Mouse (Mus musculus) heart, postnatal 0 days (tissue): Measurements from ENCODE around the gene Tanc1.

Experiments
- CTCF ChIP-seq: IDR thresholded peaks from 2 replicates; pipeline ENCODE4 v1.5.1; 2016; ENCODE audit warnings: antibody characterized with exemption, control low read depth, low read depth
- EP300 ChIP-seq: IDR thresholded peaks from 2 replicates; pipeline ENCODE4 v1.6.1; 2016; ENCODE audit warnings: antibody characterized with exemption, low read depth

DNA sequence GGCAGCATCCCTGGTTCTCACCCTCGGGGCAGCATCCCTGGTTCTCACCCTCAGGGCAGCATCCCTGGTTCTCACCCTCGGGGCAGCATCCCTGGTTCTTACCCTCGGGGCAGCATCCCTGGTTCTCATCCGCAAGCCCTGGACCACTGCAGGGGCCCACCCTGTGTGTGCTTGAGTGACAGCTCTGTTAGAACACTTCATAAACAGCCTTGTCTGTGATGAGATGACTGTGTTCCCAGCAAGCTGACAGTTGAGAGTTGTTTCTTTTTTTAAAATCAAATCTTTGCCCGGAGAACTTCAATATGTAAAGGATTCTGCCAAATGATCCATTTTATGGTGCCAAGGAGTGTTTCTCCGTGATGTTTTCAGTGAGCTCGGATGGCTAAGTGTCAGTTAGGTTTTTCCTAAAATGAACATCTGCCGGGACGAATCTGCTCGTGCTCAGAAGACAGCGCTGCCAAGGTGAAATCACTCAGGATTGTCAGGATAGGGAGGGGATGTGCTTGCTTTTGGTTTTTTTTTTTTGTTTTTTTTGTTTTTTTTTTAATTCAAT is 216.3 kb downstream of the Tanc1 start:
- no peak for TF ChIP-seq EP300
- TF ChIP-seq CTCF, result no peak
